Mouse (Mus musculus): ENCODE measurements around the gene Drd3. TPM values are rescaled to one million over a fixed set of nuclear protein-coding genes. Genes with fewer than 3 reads are reported as not detected.

The Drd3 gene
- polyA plus RNA-seq, 1 experiment from 2014 or later: not detected

DNA sequence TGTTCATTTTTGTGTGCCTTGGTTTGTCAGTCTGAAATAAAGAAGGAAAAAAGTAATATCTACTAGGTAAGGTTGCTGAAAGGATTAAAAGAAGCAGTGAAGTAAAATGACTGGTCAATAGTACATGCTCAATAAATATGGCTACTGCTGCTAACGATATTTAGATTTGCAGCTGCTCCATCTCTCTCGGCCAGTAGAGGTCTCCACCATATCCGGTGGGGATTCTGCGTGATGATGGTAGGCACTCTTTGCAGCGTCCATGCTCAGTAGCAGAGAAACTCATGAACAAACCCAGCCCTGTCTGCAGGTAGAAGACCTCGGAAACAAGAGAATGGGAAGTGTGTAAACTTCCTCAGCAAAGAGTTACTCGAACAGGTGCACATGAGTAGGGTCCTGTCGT lies 926 bp upstream of the Drd3 start:
- no peaks in the 10 kb centered on the region for H3K79me2 ChIP-seq (ENCODE audit: inconsistent target)
- H3K36me3 ChIP-seq (ENCODE audit: inconsistent target): no peaks in the 10 kb centered on the region
- no peak overlapping the region for H3K4me3 ChIP-seq (ENCODE audit: inconsistent target)
- WGBS (ENCODE audit: missing documents): 82% methylated on average over 7 of the region's 8 CpGs
- H3K27ac ChIP-seq: no peak overlapping the region

DNA sequence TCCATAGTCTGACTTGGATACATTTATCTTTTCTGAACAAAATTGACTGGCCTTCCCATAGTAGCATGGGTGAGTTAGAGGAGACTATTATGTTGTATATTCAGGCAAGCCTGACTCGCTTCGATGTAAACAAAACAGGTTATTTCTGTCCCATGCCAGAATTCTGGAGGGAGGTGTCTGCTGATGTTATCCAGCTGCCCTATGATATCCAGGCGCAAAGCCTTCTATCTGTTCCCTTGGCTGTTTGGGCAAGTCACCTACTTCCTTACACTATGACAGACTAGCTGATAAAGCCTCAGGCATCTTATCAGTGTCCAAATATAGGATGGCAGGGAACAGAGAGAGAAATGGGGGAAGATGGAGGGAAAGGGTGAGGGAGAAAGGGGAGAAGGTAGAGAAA lies 18.5 kb downstream of the Drd3 start:
- Histone ChIP-seq H3K79me2 (ENCODE audit: inconsistent target) (no peaks in the 10 kb centered on the region), H3K27ac (no peak overlapping the region), H3K4me3 (ENCODE audit: inconsistent target) (no peak overlapping the region), H3K36me3 (ENCODE audit: inconsistent target) (no peaks in the 10 kb centered on the region)
- WGBS (ENCODE audit: missing documents): 89% methylated on average over 3 of the region's 3 CpGs

DNA sequence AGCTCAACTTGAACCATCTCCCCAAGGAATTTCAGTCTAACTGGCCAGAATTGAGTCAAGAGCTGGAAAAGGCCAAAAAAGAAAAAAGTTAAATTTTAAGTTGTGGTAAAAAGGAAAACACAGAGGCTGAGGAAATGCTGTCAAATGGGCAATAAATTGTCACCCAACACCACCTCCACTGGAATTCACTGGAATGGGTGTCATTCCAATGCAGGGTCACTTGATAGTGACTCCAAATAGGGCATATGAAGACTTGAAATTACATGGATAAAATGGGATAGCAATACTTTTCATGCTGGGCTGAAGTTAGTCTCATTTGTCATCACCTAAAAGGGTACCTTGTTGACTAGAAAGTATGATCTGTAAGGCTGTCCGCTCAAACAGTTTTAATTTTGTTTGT lies 18.9 kb downstream of the Drd3 start:
- Histone ChIP-seq H3K27ac (no peak overlapping the region), H3K4me3 (ENCODE audit: inconsistent target) (no peak overlapping the region), H3K36me3 (ENCODE audit: inconsistent target) (no peaks in the 10 kb centered on the region), H3K79me2 (ENCODE audit: inconsistent target) (no peaks in the 10 kb centered on the region)
- WGBS (ENCODE audit: missing documents): 92% methylated on average over 1 of the region's 1 CpGs

DNA sequence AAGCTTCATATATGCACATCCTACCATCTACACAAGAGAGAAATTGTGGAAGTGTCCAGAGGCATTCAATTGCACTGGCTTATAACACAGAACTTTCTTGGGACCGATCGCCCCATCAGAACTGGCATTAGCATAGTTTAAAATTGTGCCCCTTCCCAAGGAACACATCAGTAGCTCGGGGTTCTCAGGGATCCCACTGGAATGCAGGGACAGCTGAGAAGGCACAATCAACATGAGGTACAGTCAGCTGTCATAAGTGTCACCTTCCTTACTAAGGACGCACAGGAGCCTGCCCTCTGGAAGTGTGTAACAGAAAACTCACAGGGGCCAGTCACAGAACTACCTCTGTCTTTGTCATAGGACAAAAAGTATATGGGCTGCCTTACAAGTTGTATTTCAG lies 19.7 kb downstream of the Drd3 start:
- Histone ChIP-seq H3K27ac (no peak overlapping the region), H3K4me3 (ENCODE audit: inconsistent target) (no peak overlapping the region), H3K36me3 (ENCODE audit: inconsistent target) (no peaks in the 10 kb centered on the region), H3K79me2 (ENCODE audit: inconsistent target) (no peaks in the 10 kb centered on the region)
- WGBS (ENCODE audit: missing documents): 89% methylated on average over 4 of the region's 4 CpGs

DNA sequence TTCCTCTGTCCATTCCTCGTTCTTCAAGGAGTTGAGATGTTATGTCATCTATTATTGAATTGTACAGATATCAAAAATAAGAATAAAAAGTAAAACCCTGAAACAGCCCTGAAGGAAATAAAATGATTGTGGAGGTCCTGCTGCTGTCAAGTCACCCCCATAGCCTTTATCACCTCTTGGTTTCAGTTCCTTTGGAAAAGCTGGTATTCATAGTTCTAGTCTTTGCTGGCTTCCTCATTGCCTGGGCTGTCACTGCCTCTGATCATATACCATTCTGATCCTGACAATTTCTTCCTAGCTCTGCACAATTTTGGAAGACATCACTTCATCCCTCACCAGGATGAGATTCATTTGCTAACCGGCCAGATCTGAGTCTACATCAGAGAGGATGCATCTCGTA lies 23.1 kb downstream of the Drd3 start:
- Histone ChIP-seq H3K79me2 (ENCODE audit: inconsistent target) (no peaks in the 10 kb centered on the region), H3K27ac (no peak overlapping the region), H3K4me3 (ENCODE audit: inconsistent target) (no peak overlapping the region), H3K36me3 (ENCODE audit: inconsistent target) (no peaks in the 10 kb centered on the region)
- 90% methylated on average over 3 of the region's 3 CpGs for WGBS (ENCODE audit: missing documents)

DNA sequence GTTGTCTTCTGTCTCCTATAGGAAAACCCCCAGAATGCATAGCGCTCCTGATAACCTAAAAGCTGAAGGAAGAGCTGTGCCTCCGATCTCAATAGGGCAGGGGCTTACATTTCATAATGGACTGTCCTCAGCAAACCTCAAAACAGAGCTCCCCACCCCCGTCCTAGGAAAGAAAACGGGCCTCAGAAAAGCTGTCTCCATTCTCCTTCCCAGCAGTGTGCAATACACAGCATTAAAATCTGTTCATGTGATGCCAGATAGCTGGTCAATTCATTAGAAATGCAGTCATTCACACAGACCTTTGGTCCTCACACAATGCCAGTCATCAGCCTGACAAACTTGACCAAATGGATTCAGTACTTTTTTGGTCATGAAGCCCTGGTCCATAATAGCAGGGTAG lies 45.7 kb downstream of the Drd3 start:
- 91% methylated on average over 4 of the region's 4 CpGs for WGBS (ENCODE audit: missing documents)
- Histone ChIP-seq H3K36me3 (ENCODE audit: inconsistent target) (no peaks in the 10 kb centered on the region), H3K27ac (no peak overlapping the region), H3K79me2 (ENCODE audit: inconsistent target) (no peaks in the 10 kb centered on the region), H3K4me3 (ENCODE audit: inconsistent target) (no peak overlapping the region)

DNA sequence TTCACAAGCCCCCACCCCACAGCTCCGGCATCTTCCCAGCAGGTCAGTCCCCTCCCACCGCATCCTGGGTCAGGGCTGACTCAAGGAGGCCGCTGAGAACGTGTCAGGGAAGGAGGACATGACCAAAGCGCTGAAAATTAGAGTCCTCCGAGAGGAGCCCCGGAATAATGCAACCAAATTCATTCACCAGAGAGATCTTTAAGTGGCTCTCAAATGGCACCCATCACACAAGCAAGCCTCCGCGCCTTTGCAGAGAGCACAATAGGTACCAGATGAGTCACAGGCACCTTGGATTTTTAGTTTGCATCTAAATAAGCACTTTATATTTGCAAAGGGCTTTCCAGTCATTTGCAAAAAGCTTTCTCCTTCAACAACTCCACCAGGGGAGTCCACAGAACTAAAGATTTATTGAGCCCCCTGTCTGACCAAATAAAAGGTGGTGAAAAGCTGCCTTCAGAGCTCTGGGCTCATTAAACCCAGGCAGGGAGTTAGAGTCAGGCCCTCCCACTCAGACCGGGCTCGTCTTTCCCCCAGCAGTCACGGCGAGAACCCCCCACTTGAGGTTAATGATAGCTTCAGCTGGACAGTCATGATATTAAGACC lies 46.4 kb downstream of the Drd3 start:
- H3K4me3 ChIP-seq (ENCODE audit: inconsistent target): no peak overlapping the region
- no peaks in the 10 kb centered on the region for H3K79me2 ChIP-seq (ENCODE audit: inconsistent target)
- H3K27ac ChIP-seq: no peak overlapping the region
- 90% methylated on average over 13 of the region's 13 CpGs for WGBS (ENCODE audit: missing documents)
- H3K36me3 ChIP-seq (ENCODE audit: inconsistent target): no peaks in the 10 kb centered on the region

DNA sequence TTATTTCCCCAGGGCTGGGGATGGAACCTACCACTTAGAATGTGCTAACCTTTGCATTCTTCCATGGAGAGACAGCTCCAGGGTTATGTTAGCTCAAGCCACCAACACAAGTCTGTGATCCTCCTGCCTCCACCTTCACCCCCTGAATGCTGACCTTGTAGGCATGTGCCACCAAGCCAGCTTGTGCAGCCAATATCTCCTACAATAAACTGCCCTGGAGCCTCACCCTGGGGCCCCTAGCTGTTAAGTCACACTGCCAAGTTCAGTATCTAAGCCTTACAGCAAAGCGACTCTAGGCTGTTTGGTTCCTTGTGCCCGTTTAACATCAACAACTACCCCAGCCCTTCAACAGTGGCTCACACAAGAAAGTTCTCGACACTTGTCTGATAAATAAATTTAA lies 47.3 kb downstream of the Drd3 start:
- Histone ChIP-seq H3K36me3 (ENCODE audit: inconsistent target) (no peaks in the 10 kb centered on the region), H3K4me3 (ENCODE audit: inconsistent target) (no peak overlapping the region), H3K79me2 (ENCODE audit: inconsistent target) (no peaks in the 10 kb centered on the region), H3K27ac (no peak overlapping the region)
- WGBS (ENCODE audit: missing documents): 94% methylated on average over 3 of the region's 3 CpGs

DNA sequence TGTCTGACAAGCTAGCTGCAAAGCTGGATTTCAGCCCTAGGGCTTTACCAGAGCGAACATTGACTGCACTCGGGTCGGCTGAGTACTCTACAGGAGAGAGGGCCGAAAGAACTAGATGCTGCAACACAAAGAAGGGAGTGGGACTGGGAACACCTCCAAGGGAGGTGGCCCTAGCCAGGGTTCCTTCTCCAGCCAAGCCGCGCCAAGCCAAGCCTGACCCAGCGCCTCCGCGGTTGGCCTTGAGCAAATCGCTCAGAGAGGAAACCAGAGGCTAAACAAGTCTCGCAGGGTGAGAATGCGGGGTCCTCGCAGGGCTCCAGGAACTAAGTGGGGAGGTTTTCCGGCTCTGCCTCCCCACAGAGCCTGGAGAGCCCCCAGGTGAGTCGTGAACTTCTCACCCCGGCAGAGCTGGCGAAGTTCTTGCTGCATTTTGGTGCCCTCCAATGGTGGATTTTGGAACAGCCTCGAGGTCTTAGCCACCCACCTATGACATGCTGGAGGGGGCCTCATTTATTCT lies 48.0 kb downstream of the Drd3 start:
- Histone ChIP-seq H3K79me2 (ENCODE audit: inconsistent target) (no peaks in the 10 kb centered on the region), H3K4me3 (ENCODE audit: inconsistent target) (no peak overlapping the region), H3K36me3 (ENCODE audit: inconsistent target) (no peaks in the 10 kb centered on the region), H3K27ac (no peak overlapping the region)
- 9% methylated on average over 18 of the region's 18 CpGs for WGBS (ENCODE audit: missing documents)

DNA sequence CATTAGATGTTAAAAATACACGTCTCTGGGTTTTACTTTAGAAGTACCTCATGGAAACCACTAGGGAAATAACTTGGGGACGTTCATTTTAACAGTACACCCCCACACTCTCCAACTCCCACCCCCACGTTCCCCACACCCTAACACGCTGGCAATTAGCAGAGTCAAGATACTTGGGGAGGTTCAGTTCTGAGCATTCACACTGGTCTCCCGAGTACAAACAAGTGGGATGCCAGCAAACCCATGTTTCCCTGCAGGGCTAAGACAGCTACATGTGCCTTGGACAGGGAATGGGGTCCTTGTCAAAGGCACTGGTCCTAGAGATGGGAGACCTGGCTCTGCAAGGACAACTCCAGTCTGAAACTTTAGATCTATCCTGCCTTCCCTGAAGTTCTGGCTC lies 48.6 kb downstream of the Drd3 start:
- Histone ChIP-seq H3K36me3 (ENCODE audit: inconsistent target) (no peaks in the 10 kb centered on the region), H3K27ac (no peak overlapping the region), H3K4me3 (ENCODE audit: inconsistent target) (no peak overlapping the region), H3K79me2 (ENCODE audit: inconsistent target) (no peaks in the 10 kb centered on the region)
- 62% methylated on average over 5 of the region's 5 CpGs for WGBS (ENCODE audit: missing documents)

DNA sequence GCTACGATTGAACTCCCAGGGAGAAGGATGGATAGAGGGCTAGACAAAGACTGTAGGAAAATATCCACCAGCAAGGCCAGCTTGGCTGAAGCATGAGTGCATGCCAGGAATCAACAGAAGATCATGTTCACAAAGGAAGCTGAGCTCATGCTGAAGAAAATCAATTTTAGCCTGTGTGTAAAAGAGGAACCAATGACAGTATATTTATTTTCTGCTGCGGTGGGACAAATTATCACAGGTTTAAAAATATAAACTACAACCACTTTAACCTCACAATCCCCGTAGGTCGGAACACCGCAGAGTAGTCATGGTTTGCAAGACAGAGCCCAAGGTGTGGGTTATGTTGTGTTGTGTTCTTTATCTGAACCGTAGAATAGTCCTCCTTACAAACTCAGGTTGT lies 50.5 kb downstream of the Drd3 start:
- Histone ChIP-seq H3K79me2 (ENCODE audit: inconsistent target) (no peaks in the 10 kb centered on the region), H3K36me3 (ENCODE audit: inconsistent target) (no peaks in the 10 kb centered on the region), H3K4me3 (ENCODE audit: inconsistent target) (no peak overlapping the region), H3K27ac (no peak overlapping the region)
- 45% methylated on average over 6 of the region's 6 CpGs for WGBS (ENCODE audit: missing documents)

DNA sequence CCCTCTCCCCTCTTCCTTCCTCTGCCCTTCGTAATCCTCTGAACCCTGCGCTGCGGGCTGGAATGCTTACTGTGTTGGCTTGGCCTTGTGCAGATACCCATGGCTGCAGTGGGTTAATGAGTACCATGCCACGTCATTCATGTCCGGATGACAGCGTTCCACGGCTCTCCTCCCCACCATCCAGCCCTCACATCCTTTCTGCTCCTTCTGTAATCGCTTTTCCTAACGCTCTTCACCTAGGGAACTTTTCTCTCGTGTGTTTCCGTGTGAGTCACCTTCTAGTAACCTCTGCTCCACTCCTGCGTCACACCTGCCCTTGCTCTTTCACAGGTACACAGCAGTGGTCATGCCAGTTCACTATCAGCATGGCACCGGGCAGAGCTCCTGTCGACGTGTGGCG lies 53.2 kb downstream of the Drd3 start:
- no peak overlapping the region for H3K4me3 ChIP-seq (ENCODE audit: inconsistent target)
- WGBS (ENCODE audit: missing documents): 92% methylated on average over 15 of the region's 16 CpGs
- H3K27ac ChIP-seq: no peak overlapping the region
- no peaks in the 10 kb centered on the region for H3K79me2 ChIP-seq (ENCODE audit: inconsistent target)
- H3K36me3 ChIP-seq (ENCODE audit: inconsistent target): no peaks in the 10 kb centered on the region

DNA sequence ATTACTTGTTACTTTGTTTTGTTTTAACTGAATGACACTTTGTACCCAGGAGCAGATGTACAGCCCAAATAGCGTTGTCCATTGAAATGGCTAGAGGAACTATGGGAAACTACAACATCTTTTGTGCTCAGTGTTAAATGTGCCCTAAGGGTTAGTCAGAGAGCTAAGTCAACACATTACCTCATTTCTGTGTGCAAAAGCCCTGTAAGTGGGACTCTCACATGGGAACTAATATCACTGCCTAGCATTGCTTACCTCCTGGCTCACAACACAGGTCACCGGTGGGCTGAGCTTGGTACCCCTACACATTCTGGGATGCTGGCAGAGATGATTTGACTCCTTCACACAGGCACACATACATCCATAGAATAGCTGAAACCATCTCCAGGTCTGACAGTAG lies 55.6 kb downstream of the Drd3 start:
- Histone ChIP-seq H3K79me2 (ENCODE audit: inconsistent target) (no peaks in the 10 kb centered on the region), H3K4me3 (ENCODE audit: inconsistent target) (no peak overlapping the region), H3K27ac (no peak overlapping the region), H3K36me3 (ENCODE audit: inconsistent target) (no peaks in the 10 kb centered on the region)
- WGBS (ENCODE audit: missing documents): 100% methylated on average over 2 of the region's 2 CpGs

DNA sequence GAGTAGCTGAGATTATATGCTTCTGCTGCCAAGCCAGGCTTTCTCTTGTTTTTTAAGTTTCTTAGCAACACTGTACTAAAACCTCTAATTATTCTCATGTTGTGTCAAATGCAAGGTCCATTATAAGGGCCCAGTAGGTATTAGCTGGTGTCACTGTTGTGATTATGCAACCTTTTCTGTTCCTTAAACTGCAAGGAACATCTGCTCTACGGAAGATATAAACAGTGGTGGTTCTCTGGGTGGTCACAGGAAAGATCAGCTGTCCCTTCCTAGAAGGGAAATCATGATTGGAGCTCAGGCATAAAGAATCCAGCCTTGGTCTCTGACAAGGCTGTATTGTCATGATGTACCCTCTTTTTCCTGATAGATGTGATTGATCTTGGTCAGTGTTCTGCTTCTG lies 57.6 kb downstream of the Drd3 start:
- H3K79me2 ChIP-seq (ENCODE audit: inconsistent target): no peaks in the 10 kb centered on the region
- H3K4me3 ChIP-seq (ENCODE audit: inconsistent target): no peak overlapping the region
- WGBS (ENCODE audit: missing documents): 9% methylated on average over 1 of the region's 1 CpGs
- no peak overlapping the region for H3K27ac ChIP-seq
- H3K36me3 ChIP-seq (ENCODE audit: inconsistent target): no peaks in the 10 kb centered on the region

DNA sequence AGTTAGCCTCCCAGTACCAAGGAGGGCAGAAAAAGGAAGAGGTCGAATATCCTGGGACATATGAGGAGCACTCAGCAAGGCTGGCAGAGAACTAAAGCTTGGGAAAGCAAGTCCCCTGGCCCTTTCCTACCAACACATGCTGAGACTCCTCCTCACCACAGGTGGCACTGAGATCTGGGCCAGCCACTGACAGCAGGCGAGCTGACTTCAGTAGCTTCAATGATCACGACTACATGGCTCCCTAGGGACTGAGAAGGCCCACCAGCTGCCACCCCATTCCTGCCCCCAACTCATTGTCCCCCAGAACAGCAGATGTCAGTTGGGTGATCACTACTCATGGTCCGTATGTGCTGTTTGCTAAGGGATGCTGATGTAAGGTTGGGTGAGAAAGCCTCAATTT lies 60.8 kb downstream of the Drd3 start:
- no peak overlapping the region for H3K4me3 ChIP-seq (ENCODE audit: inconsistent target)
- no peak overlapping the region for H3K27ac ChIP-seq
- no peaks in the 10 kb centered on the region for H3K79me2 ChIP-seq (ENCODE audit: inconsistent target)
- no peaks in the 10 kb centered on the region for H3K36me3 ChIP-seq (ENCODE audit: inconsistent target)
- WGBS (ENCODE audit: missing documents): 82% methylated on average over 4 of the region's 4 CpGs

DNA sequence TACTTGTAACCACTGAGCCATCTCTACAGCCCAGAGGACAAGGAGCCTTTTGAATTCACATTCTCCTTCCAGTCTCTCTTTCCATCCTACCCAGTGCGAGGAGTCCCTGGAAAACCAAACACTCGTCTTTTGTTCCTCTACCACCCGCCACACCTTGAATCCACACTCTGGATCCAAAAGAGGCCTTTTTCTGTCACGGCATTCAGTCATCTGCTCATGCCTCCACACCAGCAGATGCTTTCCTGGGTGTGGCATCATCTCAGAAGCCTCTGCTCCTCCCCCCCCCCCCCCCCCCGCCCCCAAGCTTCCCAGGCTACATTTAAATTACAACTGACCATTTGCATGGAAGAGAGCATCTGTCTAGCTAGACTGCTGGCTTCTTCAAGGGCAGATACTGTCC lies 62.5 kb downstream of the Drd3 start:
- 100% methylated on average over 4 of the region's 5 CpGs for WGBS (ENCODE audit: missing documents)
- Histone ChIP-seq H3K79me2 (ENCODE audit: inconsistent target) (no peaks in the 10 kb centered on the region), H3K4me3 (ENCODE audit: inconsistent target) (no peak overlapping the region), H3K36me3 (ENCODE audit: inconsistent target) (no peaks in the 10 kb centered on the region), H3K27ac (no peak overlapping the region)
